Mouse (Mus musculus) liver, embryonic 14.5 days (tissue): ENCODE measurements around the gene Vti1b.

Experiments used
- CTCF ChIP-seq: IDR thresholded peaks from 2 replicates; pipeline ENCODE4 v1.5.1; 2016; ENCODE audit warnings: antibody characterized with exemption, low read depth, control low read depth
- EP300 ChIP-seq: IDR thresholded peaks from 2 replicates; pipeline ENCODE4 v1.6.1; 2016; ENCODE audit warnings: antibody characterized with exemption, low read depth

DNA sequence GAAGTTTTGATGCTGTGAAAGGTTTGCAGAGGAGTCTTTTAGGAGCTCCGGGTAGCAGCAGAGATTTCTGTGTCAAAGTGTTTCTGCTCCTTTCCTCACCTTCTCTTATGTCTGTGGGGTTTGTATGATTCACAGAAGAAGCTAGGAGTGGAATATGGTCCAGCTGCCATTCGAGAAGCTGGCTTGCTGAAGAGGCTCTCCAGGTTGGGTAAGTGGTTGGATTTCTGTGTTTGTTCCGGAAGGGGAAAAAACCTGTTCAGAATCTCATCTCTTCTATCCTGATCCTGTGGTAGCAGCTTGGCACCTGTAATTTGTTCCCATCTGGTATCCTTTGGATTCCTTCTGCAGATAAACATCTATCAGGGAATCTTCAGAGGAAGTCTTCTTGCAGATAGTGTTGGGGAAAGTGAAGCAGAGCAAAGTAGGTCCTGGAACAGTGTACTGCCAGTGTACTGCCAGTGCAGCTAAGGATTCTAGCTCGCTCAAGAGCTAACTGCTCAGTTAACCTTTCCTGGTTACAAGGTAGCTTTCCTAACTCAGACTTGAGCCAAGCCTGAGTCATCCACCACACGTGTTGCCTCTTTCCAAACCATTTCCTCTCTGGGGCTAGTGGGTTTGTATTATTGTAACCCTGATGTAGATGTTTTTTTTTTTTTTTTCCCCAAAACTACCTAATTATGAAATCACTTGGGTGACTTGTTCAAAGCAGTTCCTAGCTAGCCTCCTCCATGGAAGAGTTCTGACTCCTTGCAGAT is 40.6 kb downstream of the Vti1b start:
- TF ChIP-seq CTCF (no peak), EP300 (no peak)
